Mouse (Mus musculus): ENCODE data around the gene Ddb1.

DNA sequence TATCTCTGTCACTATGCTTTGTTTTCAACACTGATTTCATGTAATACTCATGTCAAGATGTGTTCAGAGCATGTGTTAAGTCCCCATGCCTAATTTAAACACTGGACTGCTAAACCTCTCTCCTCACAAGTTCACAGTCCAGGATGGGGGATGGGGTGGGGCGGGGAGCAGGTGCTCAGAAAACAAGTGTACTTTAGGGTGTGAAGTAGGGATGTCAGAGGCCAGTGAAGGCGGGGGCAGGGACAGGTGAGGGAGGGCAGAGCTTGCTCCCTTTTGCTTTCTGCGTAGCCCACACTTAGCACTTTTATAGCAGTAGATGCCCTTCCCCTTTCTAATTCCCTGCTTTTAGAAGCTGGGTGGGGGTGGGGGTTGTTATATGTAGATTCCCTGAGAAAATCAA, 60.0 kb downstream of the Ddb1 start:
- TF ChIP-seq SMC3 (IDR thresholded peaks at IDR 0.05; ENCODE audit: low read depth, low read length) (no peak), EP300 (IDR thresholded peaks at IDR 0.05; ENCODE audit: low read length) (no peak), MAZ (IDR thresholded peaks at IDR 0.05; ENCODE audit: low read depth, low read length) (no peak), CTCF (conservative IDR thresholded peaks at IDR 0.05 in 1 of 2, IDR thresholded peaks at IDR 0.05 in 1 of 2; ENCODE audit: low read depth in 2 of 2, low read length in 2 of 2) (no peak), ZC3H11A (IDR thresholded peaks at IDR 0.05; ENCODE audit: low read depth, low read length) (no peak), MAX (IDR thresholded peaks at IDR 0.05; ENCODE audit: low read length) (no peak), POLR2A (IDR thresholded peaks at IDR 0.05; ENCODE audit: low read depth, low read length) (no peak), HCFC1 (IDR thresholded peaks at IDR 0.05; ENCODE audit: low read depth, low read length) (no peak), JUND (conservative IDR thresholded peaks at IDR 0.05; ENCODE audit: low read depth, low read length) (no peak), ZKSCAN1 (IDR thresholded peaks at IDR 0.05; ENCODE audit: borderline replicate concordance, low read depth, low read length) (no peak)

Data from CH12.LX (cell line).